Mouse (Mus musculus): ENCODE measurements around the gene Gm9844.
"Not testable (repeated sequence)": the region's sequence is repeated elsewhere in the genome, so short reads cannot be mapped to it uniquely, and the experiment has no call there.

DNA sequence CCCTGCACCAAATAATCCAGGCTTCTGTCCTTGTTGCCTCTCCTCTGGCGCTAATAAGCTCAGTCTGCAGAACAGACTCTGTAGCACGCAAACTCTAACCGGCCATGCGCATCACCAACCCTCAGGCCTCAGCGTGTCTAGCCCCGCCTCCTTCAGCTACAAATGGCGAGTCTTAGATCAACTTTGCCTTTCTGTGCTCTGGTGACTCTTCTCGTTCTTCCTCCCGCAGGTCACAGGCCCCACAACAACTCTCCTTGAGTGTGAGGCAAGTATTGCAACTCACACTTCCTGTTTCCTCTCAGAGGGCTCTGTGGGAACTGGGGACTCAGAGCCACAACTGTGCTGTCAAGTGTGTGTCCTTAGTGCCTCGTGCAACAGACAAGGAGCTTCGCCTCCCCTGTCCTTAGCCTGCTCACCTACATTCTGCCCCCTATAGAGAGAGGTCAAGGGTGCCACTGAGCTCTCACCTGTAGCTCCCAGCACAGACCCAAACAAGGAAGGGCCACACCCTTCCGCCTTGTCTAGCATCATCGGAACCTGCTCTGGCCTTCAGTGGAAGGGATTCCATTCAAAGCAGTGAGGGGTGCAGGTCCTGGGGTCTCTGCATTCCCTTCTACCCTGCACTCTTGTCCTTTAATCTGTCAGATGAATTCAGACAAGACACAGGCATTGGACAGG is 23.1 kb upstream of the Gm9844 start:
- TF ChIP-seq CHD2 (IDR thresholded peaks at IDR 0.05; ENCODE audit: low read length); UBTF (IDR thresholded peaks at IDR 0.05; ENCODE audit: low read depth, low read length); RAD21 (IDR thresholded peaks at IDR 0.05; ENCODE audit: low read depth, low read length); SIN3A (IDR thresholded peaks at IDR 0.05; ENCODE audit: low read length); TBP (conservative IDR thresholded peaks at IDR 0.05; ENCODE audit: low read depth, low read length): not testable (repeated sequence)
- peak; percentile 42 for TF ChIP-seq POLR2A (IDR thresholded peaks at IDR 0.05; ENCODE audit: low read depth, low read length)
